Mouse (Mus musculus): ENCODE results near the gene Ank3.

The Ank3 gene

GRCm38 (mm10) chr10:69611839-69612340 is 213.3 kb downstream of the Ank3 start:
- no peaks in the 10 kb centered on the region for H3K36me3 ChIP-seq (ENCODE audit: insufficient read depth, low read length)
- H3K9me3 ChIP-seq (ENCODE audit: low read length) = no peaks in the 10 kb centered on the region
- no peaks in the 10 kb centered on the region for H3K4me1 ChIP-seq (replicated peaks; ENCODE audit: low read depth, low read length)
- no peak overlapping the region for H3K4me3 ChIP-seq (replicated peaks; ENCODE audit: low read length)
- TF ChIP-seq NANOG (IDR thresholded peaks at IDR 0.05; ENCODE audit: borderline replicate concordance, low read length) (no peak), CTCF (conservative IDR thresholded peaks at IDR 0.05; ENCODE audit: low read length) (no peak), POU5F1 (IDR thresholded peaks at IDR 0.05; ENCODE audit: borderline replicate concordance, low read length) (no peak)
- no peaks in the 10 kb centered on the region for H3K27me3 ChIP-seq (ENCODE audit: insufficient read depth, low read length)

- no peak overlapping the region for H3K4me3 ChIP-seq (replicated peaks; ENCODE audit: low read length)
- no peaks in the 10 kb centered on the region for H3K27me3 ChIP-seq (ENCODE audit: insufficient read depth, low read length)
- H3K36me3 ChIP-seq (ENCODE audit: insufficient read depth, low read length) = no peaks in the 10 kb centered on the region
- no peaks in the 10 kb centered on the region for H3K9me3 ChIP-seq (ENCODE audit: low read length)
- no peaks in the 10 kb centered on the region for H3K4me1 ChIP-seq (replicated peaks; ENCODE audit: low read depth, low read length)
- TF ChIP-seq POU5F1 (IDR thresholded peaks at IDR 0.05; ENCODE audit: borderline replicate concordance, low read length) (no peak), NANOG (IDR thresholded peaks at IDR 0.05; ENCODE audit: borderline replicate concordance, low read length) (no peak), CTCF (conservative IDR thresholded peaks at IDR 0.05; ENCODE audit: low read length) (no peak)
These were observed 218.4 kb downstream of the Ank3 start for GRCm38 (mm10) chr10:69616953-69617352.

DNA sequence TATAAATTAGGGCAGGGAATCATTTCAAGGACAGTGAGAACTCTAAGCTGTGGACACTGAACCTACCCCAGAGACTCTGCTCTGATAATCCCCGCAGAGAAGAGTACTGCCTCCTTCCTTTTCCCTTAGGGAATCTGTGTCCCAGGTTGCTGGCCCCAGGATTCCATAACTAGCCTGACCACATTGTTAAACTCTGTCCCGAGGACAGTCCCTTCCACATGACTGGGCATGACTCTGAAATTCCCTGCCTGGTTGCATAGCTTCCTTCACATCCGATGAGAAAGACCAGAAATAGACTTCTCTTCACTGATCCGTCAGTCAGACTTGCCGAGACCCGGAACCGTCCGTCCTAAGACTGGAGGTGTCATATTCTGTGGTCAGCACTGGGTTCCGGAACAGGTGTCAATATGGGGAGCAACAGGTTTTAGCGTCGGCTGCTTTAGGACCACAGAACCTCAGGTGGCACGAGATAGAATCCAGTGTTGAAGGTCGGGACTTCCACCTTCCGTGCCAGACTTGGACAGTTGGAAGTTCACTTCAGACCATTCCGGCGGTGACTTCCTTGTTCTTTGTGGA is 219.1 kb downstream of the Ank3 start:
- Histone ChIP-seq H3K9me3 (ENCODE audit: low read length) (no peaks in the 10 kb centered on the region), H3K36me3 (ENCODE audit: insufficient read depth, low read length) (no peaks in the 10 kb centered on the region), H3K27me3 (ENCODE audit: insufficient read depth, low read length) (no peaks in the 10 kb centered on the region), H3K4me3 (replicated peaks; ENCODE audit: low read length) (no peak overlapping the region), H3K4me1 (replicated peaks; ENCODE audit: low read depth, low read length) (no peaks in the 10 kb centered on the region)
- TF ChIP-seq CTCF (conservative IDR thresholded peaks at IDR 0.05; ENCODE audit: low read length) (no peak), NANOG (IDR thresholded peaks at IDR 0.05; ENCODE audit: borderline replicate concordance, low read length) (no peak), POU5F1 (IDR thresholded peaks at IDR 0.05; ENCODE audit: borderline replicate concordance, low read length) (no peak)

GRCm38 (mm10) chr10:69620692-69621382 is 222.3 kb downstream of the Ank3 start:
- H3K36me3 ChIP-seq (ENCODE audit: insufficient read depth, low read length) = no peaks in the 10 kb centered on the region

DNA sequence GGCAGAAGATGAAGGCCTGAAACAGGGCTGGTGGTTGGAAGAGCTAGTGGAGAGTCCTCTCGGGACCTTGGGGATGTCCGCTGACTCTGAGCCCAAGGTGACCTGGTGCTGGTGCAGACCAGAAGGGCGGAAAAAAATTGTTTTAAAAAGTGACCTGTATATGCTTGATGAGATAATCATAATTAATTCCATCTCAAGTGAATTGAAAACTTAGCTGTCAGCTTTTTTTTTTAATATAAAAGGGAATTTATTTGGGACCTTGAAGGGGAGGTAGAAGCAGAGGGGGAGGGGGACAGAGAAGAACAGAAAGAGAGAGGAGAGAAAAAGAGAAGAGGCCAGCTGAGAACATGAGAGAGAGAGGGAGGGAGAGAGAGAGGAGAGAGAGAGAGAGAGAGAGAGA is 229.2 kb downstream of the Ank3 start:
- H3K9me3 ChIP-seq (ENCODE audit: low read length) = peaks cover 13% of the 10 kb centered on the region
- TF ChIP-seq NANOG (IDR thresholded peaks at IDR 0.05; ENCODE audit: borderline replicate concordance, low read length) (no peak), POU5F1 (IDR thresholded peaks at IDR 0.05; ENCODE audit: borderline replicate concordance, low read length) (no peak), CTCF (conservative IDR thresholded peaks at IDR 0.05; ENCODE audit: low read length) (no peak)
- H3K36me3 ChIP-seq (ENCODE audit: insufficient read depth, low read length) = no peaks in the 10 kb centered on the region

More at GRCm38 (mm10) chr10:69620692-69621382, 222.3 kb downstream of the Ank3 start:
- Histone ChIP-seq H3K9me3 (ENCODE audit: low read length) (no peaks in the 10 kb centered on the region), H3K4me3 (replicated peaks; ENCODE audit: low read length) (no peak overlapping the region), H3K27me3 (ENCODE audit: insufficient read depth, low read length) (no peaks in the 10 kb centered on the region), H3K4me1 (replicated peaks; ENCODE audit: low read depth, low read length) (no peaks in the 10 kb centered on the region)
- TF ChIP-seq CTCF (conservative IDR thresholded peaks at IDR 0.05; ENCODE audit: low read length) (no peak), NANOG (IDR thresholded peaks at IDR 0.05; ENCODE audit: borderline replicate concordance, low read length) (no peak), POU5F1 (IDR thresholded peaks at IDR 0.05; ENCODE audit: borderline replicate concordance, low read length) (no peak)

DNA sequence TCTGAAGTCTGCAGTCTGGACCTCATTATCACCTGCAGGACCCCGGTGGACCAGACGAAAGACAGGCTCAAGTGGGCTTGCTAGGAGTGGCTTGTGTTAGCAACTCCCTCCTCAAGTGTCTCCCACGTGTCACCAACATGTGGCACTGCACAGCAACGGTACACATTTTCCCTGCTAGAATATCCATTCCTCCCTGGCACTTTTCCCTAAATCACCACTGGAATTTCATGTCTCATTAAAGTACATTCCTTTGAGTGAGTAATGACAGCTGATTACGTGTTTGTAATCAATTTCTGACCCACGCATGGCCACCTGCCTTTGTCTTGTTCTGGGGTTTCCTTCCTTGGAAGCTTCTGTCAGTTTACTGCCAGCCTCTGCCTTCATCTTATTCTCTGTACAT is 230.2 kb downstream of the Ank3 start:
- H3K9me3 ChIP-seq (ENCODE audit: low read length) = peaks cover 13% of the 10 kb centered on the region
- no peaks in the 10 kb centered on the region for H3K27me3 ChIP-seq (ENCODE audit: insufficient read depth, low read length)
- no peaks in the 10 kb centered on the region for H3K36me3 ChIP-seq (ENCODE audit: insufficient read depth, low read length)
- no peak overlapping the region for H3K4me3 ChIP-seq (replicated peaks; ENCODE audit: low read length)
- no peaks in the 10 kb centered on the region for H3K4me1 ChIP-seq (replicated peaks; ENCODE audit: low read depth, low read length)
- TF ChIP-seq CTCF (conservative IDR thresholded peaks at IDR 0.05; ENCODE audit: low read length) (no peak), NANOG (IDR thresholded peaks at IDR 0.05; ENCODE audit: borderline replicate concordance, low read length) (no peak), POU5F1 (IDR thresholded peaks at IDR 0.05; ENCODE audit: borderline replicate concordance, low read length) (no peak)

More for the DNA sequence above, 229.2 kb downstream of the Ank3 start:
- Histone ChIP-seq H3K4me1 (replicated peaks; ENCODE audit: low read depth, low read length) (no peaks in the 10 kb centered on the region), H3K4me3 (replicated peaks; ENCODE audit: low read length) (no peak overlapping the region), H3K27me3 (ENCODE audit: insufficient read depth, low read length) (no peaks in the 10 kb centered on the region)

DNA sequence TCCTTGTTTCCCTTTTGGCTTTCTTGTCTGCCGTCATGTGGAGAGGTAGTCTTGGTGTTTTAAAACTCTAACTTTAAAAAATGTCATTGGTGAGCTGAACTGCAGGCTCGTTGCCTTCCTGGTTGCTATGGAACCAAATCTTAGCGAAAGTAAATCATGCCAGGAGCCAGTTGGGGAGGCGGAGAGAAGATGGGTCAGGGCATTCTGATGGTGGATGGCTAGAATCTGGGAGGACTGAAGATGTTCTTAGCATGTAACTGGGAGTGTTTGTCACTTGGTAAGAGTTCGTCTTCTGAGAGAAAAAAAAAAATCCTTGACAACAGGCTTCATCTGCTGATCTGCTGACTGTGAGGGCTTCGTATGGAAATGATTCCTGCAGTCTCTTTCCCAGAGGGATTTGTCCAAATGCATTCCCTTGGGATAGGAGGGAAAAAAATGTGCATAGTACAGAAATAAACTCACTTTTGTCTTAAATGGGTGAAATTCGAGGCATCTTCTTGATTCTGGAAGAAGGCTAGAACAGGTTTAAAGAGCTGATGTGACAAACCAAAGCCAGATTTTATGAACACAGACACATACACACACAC is 232.3 kb downstream of the Ank3 start:
- no peaks in the 10 kb centered on the region; the same call in 1 of the 2 replicates for H3K27me3 ChIP-seq (ENCODE audit: insufficient read depth, low read length)
- H3K9me3 ChIP-seq (ENCODE audit: low read length) = peaks cover 13% of the 10 kb centered on the region
- no peak for TF ChIP-seq POU5F1 (IDR thresholded peaks at IDR 0.05; ENCODE audit: borderline replicate concordance, low read length)
- no peak for TF ChIP-seq NANOG (IDR thresholded peaks at IDR 0.05; ENCODE audit: borderline replicate concordance, low read length)
- TF ChIP-seq CTCF (conservative IDR thresholded peaks at IDR 0.05; ENCODE audit: low read length) = no peak
- H3K4me1 ChIP-seq (replicated peaks; ENCODE audit: low read depth, low read length) = no peaks in the 10 kb centered on the region
- no peaks in the 10 kb centered on the region for H3K36me3 ChIP-seq (ENCODE audit: insufficient read depth, low read length)
- H3K4me3 ChIP-seq (replicated peaks; ENCODE audit: low read length) = no peak overlapping the region

GRCm38 (mm10) chr10:69632885-69633284 is 234.3 kb downstream of the Ank3 start:
- Histone ChIP-seq H3K36me3 (ENCODE audit: insufficient read depth, low read length) (no peaks in the 10 kb centered on the region), H3K4me1 (replicated peaks; ENCODE audit: low read depth, low read length) (no peaks in the 10 kb centered on the region), H3K4me3 (replicated peaks; ENCODE audit: low read length) (no peak overlapping the region), H3K27me3 (ENCODE audit: insufficient read depth, low read length) (no peaks in the 10 kb centered on the region; the same call in 1 of the 2 replicates), H3K9me3 (ENCODE audit: low read length) (no peaks in the 10 kb centered on the region)
- TF ChIP-seq POU5F1 (IDR thresholded peaks at IDR 0.05; ENCODE audit: borderline replicate concordance, low read length) (no peak), CTCF (conservative IDR thresholded peaks at IDR 0.05; ENCODE audit: low read length) (no peak), NANOG (IDR thresholded peaks at IDR 0.05; ENCODE audit: borderline replicate concordance, low read length) (no peak)

Measured in E14TG2a.4 (cell line).